Mouse (Mus musculus): ENCODE measurements around the gene Aacs. TPM values are rescaled to one million over a fixed set of nuclear protein-coding genes. Genes with fewer than 3 reads are reported as not detected.

Aacs gene
- total and polyA plus RNA-seq, 3 experiments = 32.8 to 79.5 TPM; not detected in 1

- TF ChIP-seq MEF2A (IDR thresholded peaks at IDR 0.05; ENCODE audit: extremely low read depth, insufficient replicate concordance, low read depth, low read length, poor library complexity, severe bottlenecking) = no peak
- no peak for TF ChIP-seq USF2 (IDR thresholded peaks at IDR 0.05; ENCODE audit: borderline replicate concordance in 1 of 2, insufficient read depth in 1 of 2, low read depth in 1 of 2, low read length in 2 of 2)
These were observed 34.9 kb upstream of the Aacs start (continued) for GRCm38 (mm10) chr5:125440583-125441233.

DNA sequence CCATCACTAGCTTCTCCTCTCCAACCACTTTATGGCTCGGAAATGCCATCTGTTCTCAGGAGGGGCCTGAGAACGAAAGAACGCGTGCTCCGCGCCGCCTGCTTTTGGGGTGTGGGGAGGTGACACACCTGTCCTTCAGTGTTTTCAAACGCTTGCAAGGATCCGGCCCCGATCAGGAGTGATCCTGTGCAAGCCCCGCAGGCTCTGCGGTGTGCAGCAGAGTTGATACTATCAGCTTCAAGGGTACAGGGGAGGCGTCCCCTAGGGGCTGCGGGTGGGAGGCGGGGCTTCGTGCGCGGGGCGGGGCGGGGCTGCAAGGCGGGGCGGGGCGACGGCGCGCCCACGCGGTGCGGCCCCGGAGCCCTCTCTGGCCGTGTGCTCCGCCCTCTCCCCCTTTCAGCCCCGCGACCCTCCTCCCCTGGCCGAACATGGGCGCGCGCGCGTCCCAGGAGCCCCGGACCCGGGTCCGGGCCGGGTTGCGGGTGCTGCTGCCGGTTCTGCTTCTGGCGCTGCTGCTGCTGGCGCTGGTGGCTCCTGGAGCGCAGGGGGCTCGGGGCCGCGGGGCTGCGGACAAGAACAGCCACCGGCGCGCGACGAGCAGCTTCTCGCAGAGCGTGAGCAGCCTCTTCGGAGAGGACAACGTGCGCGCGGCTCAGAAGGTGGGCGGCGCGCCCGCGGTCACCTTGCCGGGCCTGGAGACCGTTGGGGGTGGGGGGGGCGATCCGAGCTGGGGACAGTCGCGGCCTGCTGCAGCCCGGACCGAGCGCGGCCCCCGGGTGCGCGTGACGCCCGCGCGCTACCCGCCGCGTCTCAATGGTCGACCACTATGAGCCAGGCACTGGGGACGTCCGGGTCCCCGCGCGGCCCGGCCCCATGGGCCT, 34.1 kb upstream of the Aacs start, which contains the start of gene Bri3bp:
Gene Bri3bp (plus strand): TSS at position 335 of the 881 bp plus-strand sequence.
- Histone ChIP-seq H3K36me3 (ENCODE audit: control insufficient read depth in 1 of 2, insufficient read depth in 2 of 2, low read length in 2 of 2) (peaks cover 6 to 32% of the 10 kb centered on the region in 2 experiments), H3K9ac (ENCODE audit: control insufficient read depth, low read depth, low read length, poor library complexity, severe bottlenecking) (peak within 1 kb of the TSS; percentile 96), H3K4me1 (ENCODE audit: control insufficient read depth in 1 of 2, insufficient read depth in 2 of 2, low read length in 2 of 2) (peaks cover 14 to 29% of the 10 kb centered on the region in 2 experiments), H3K4me3 (ENCODE audit: control insufficient read depth in 1 of 2, insufficient read depth in 1 of 2, low read depth in 2 of 2, low read length in 2 of 2) (peak within 1 kb of the TSS; percentile 89 to 98), H3K79me2 (ENCODE audit: control insufficient read depth, insufficient read depth, low read length, poor library complexity) (peaks cover 49% of the 10 kb centered on the region), H3K27me3 (ENCODE audit: control insufficient read depth in 1 of 2, insufficient read depth in 2 of 2, low read length in 2 of 2) (no peaks in the 10 kb centered on the region), H3K9me3 (replicated peaks; ENCODE audit: insufficient read depth, low read length) (no peaks in the 10 kb centered on the region), H3K27ac (ENCODE audit: control insufficient read depth, low read depth, low read length) (peak within 1 kb of the TSS; percentile 92)
- DNase-seq (ENCODE audit: low read depth, low spot score) = peak; percentile 82
- TF ChIP-seq MAX (IDR thresholded peaks at IDR 0.05; ENCODE audit: low read length) = peak; percentile 50; the same call in 1 of the 2 replicates
- no peak; the same call in none of the 2 replicates for TF ChIP-seq SIN3A (IDR thresholded peaks at IDR 0.05; ENCODE audit: low read length)
- no peak; a peak in 2 of 4 replicates for TF ChIP-seq EP300 (IDR thresholded peaks at IDR 0.05; ENCODE audit: low read depth in 1 of 2, low read length in 2 of 2)
- TF ChIP-seq MAFK (IDR thresholded peaks at IDR 0.05; ENCODE audit: borderline replicate concordance, low read depth, low read length) = no peak
- TF ChIP-seq RAD21 (IDR thresholded peaks at IDR 0.05; ENCODE audit: low read depth, low read length) = no peak
- no peak for TF ChIP-seq RCOR1 (IDR thresholded peaks at IDR 0.05; ENCODE audit: low read depth, low read length)
- TF ChIP-seq TCF12 (IDR thresholded peaks at IDR 0.05; ENCODE audit: low read depth, low read length) = 0 out of 2 replicates have a peak, but pooled peaks have one; percentile 4
- peak; percentile 21; the same call in 1 of the 2 replicates for TF ChIP-seq GATA1 (IDR thresholded peaks at IDR 0.05; ENCODE audit: low read depth, low read length)
- TF ChIP-seq USF1 (IDR thresholded peaks at IDR 0.05; ENCODE audit: low read depth, low read length) = 0 out of 2 replicates have a peak, but pooled peaks have one; percentile 11
- peak; percentile 53; the same call in 1 of the 2 replicates for TF ChIP-seq POLR2AphosphoS2 (IDR thresholded peaks at IDR 0.05; ENCODE audit: low read length)
- TF ChIP-seq ELF1 (IDR thresholded peaks at IDR 0.05; ENCODE audit: low read depth, low read length) = no peak
- no peak for TF ChIP-seq MEF2A (IDR thresholded peaks at IDR 0.05; ENCODE audit: extremely low read depth, insufficient replicate concordance, low read depth, low read length, poor library complexity, severe bottlenecking)
- TF ChIP-seq SMC3 (IDR thresholded peaks at IDR 0.05; ENCODE audit: low read depth, low read length) = no peak
- TF ChIP-seq ZMIZ1 (IDR thresholded peaks at IDR 0.05; ENCODE audit: low read depth, low read length) = peak; percentile 85
- peak; percentile 83 for TF ChIP-seq MXI1 (IDR thresholded peaks at IDR 0.05; ENCODE audit: low read depth, low read length)
- TF ChIP-seq ZKSCAN1 (IDR thresholded peaks at IDR 0.05; ENCODE audit: low read depth, low read length) = no peak
- no peak for TF ChIP-seq POLR2AphosphoS5 (IDR thresholded peaks at IDR 0.05; ENCODE audit: borderline replicate concordance, low read depth, low read length)
- 0 out of 2 replicates have a peak, but pooled peaks have one; percentile 89 for TF ChIP-seq UBTF (IDR thresholded peaks at IDR 0.05; ENCODE audit: borderline replicate concordance, insufficient read depth, low read depth, low read length)
- no peak for TF ChIP-seq USF2 (IDR thresholded peaks at IDR 0.05; ENCODE audit: borderline replicate concordance in 1 of 2, insufficient read depth in 1 of 2, low read depth in 1 of 2, low read length in 2 of 2)
- TF ChIP-seq HCFC1 (IDR thresholded peaks at IDR 0.05; ENCODE audit: low read depth, low read length) = no peak; the same call in 1 of the 2 replicates
- no peak for TF ChIP-seq MYB (IDR thresholded peaks at IDR 0.05; ENCODE audit: low read depth, low read length)
- TF ChIP-seq BHLHE40 (IDR thresholded peaks at IDR 0.05; ENCODE audit: borderline replicate concordance, low read depth, low read length) = 0 out of 2 replicates have a peak, but pooled peaks have one; percentile 38
- TF ChIP-seq MAZ (IDR thresholded peaks at IDR 0.05; ENCODE audit: low read depth, low read length) = 0 out of 2 replicates have a peak, but pooled peaks have one; percentile 27
- TF ChIP-seq NRF1 (IDR thresholded peaks at IDR 0.05; ENCODE audit: insufficient read depth, low read depth, low read length, poor library complexity, severe bottlenecking) = 0 out of 2 replicates have a peak, but pooled peaks have one; percentile 7
- TF ChIP-seq ZC3H11A (IDR thresholded peaks at IDR 0.05; ENCODE audit: low read depth, low read length) = no peak
- 0 out of 2 replicates have a peak, but pooled peaks have one; percentile 5 for TF ChIP-seq ETS1 (IDR thresholded peaks at IDR 0.05; ENCODE audit: low read depth, low read length)
- TF ChIP-seq POLR2A (IDR thresholded peaks at IDR 0.05; ENCODE audit: control insufficient read depth in 1 of 2, insufficient read depth in 1 of 2, low read depth in 1 of 2, low read length in 2 of 2, poor library complexity in 1 of 2) = peak; percentile 62 to 63; a peak in 3 of 4 replicates
- peak; percentile 50; the same call in 1 of the 2 replicates for TF ChIP-seq TBP (IDR thresholded peaks at IDR 0.05; ENCODE audit: low read depth, low read length)
- peak; percentile 74 for TF ChIP-seq NELFE (IDR thresholded peaks at IDR 0.05; ENCODE audit: low read depth, low read length)
